Mouse (Mus musculus) CH12.LX (cell line): ENCODE results near the gene Podn. TPM values are rescaled to one million over a fixed set of nuclear protein-coding genes. Genes with fewer than 3 reads are reported as not detected.

Source experiments
- DNase-seq: peaks from one replicate; pipeline ENCODE4 v3.0.0-alpha.2; 2013; ENCODE audit errors: extremely low read depth
- H3K27ac ChIP-seq: 2 replicates; pipeline ENCODE4 v1.5.1; 2012; ENCODE audit warnings: low read depth, mild to moderate bottlenecking, control low read depth, moderate library complexity; ENCODE audit not compliant: insufficient read depth
- H3K27me3 ChIP-seq: replicated peaks from 2 replicates; pipeline ENCODE3; 2012; ENCODE audit warnings: inconsistent platforms
- H3K36me3 ChIP-seq, 2 experiments: replicated peaks in 1 of 2; 2 replicates each; pipeline versions ENCODE3 to v1.6.1; 2012; ENCODE audit warnings: inconsistent platforms in 1 of 2, low read length in 1 of 2, mild to moderate bottlenecking in 1 of 2, mixed read lengths in 1 of 2, moderate library complexity in 1 of 2; ENCODE audit not compliant: control insufficient read depth in 1 of 2, insufficient read depth in 1 of 2
- H3K4me1 ChIP-seq, 2 experiments: 2 replicates each; pipeline ENCODE4 v1.6.1; 2012; ENCODE audit warnings: inconsistent platforms in 1 of 2, moderate library complexity in 1 of 2; ENCODE audit not compliant: insufficient read depth in 2 of 2, control insufficient read depth in 1 of 2
- H3K4me2 ChIP-seq: 2 replicates; pipeline ENCODE4 v1.6.1; 2012; ENCODE audit warnings: low read depth, mild to moderate bottlenecking, control low read depth; ENCODE audit not compliant: poor library complexity, insufficient read depth, severe bottlenecking
- H3K4me3 ChIP-seq, 3 experiments: fragments of 150-350 bp in 1 of 3; sonication (generic) in 1 of 3; replicated peaks in 1 of 3; 2 replicates each; pipeline versions ENCODE3 to v1.5.1; 2011 to 2012; ENCODE audit warnings: low read depth in 2 of 3, low read length in 2 of 3, mild to moderate bottlenecking in 2 of 3, moderate library complexity in 2 of 3, control low read depth in 1 of 3, improper control_type of control experiment in 1 of 3, inconsistent platforms in 1 of 3, mixed read lengths in 1 of 3; ENCODE audit not compliant: poor library complexity in 1 of 3
- H3K79me2 ChIP-seq: replicated peaks from 2 replicates; pipeline ENCODE4 v1.6.1; 2012; ENCODE audit warnings: mild to moderate bottlenecking, moderate library complexity; ENCODE audit not compliant: control insufficient read depth, poor library complexity, insufficient read depth, severe bottlenecking; ENCODE audit errors: extremely low read depth
- H3K9ac ChIP-seq: 2 replicates; pipeline ENCODE4 v1.6.1; 2012; ENCODE audit warnings: low read depth, mild to moderate bottlenecking, control low read depth, moderate library complexity; ENCODE audit not compliant: insufficient read depth
- H3K9me3 ChIP-seq: replicated peaks from 2 replicates; pipeline ENCODE3; 2012; ENCODE audit warnings: low read length, inconsistent platforms, mixed read lengths
- BHLHE40 ChIP-seq: IDR thresholded peaks from 2 replicates; pipeline ENCODE4 v1.6.1; 2011; ENCODE audit warnings: mild to moderate bottlenecking, low read depth, low read length, improper control_type of control experiment
- CHD1 ChIP-seq: IDR thresholded peaks from 2 replicates; pipeline ENCODE4 v1.6.1; 2012; ENCODE audit warnings: low read depth, low read length, improper control_type of control experiment, inconsistent platforms
- CTCF ChIP-seq, 2 experiments: IDR thresholded peaks in 1 of 2; conservative IDR thresholded peaks in 1 of 2; 2 replicates each; pipeline ENCODE4 v1.5.1; 2011 to 2012; ENCODE audit warnings: low read depth in 2 of 2, low read length in 2 of 2, improper control_type of control experiment in 1 of 2, inconsistent platforms in 1 of 2, mild to moderate bottlenecking in 1 of 2, moderate library complexity in 1 of 2
- E2F4 ChIP-seq: IDR thresholded peaks from 2 replicates; pipeline ENCODE4 v1.6.1; 2011; ENCODE audit warnings: low read depth, low read length, improper control_type of control experiment; ENCODE audit not compliant: insufficient replicate concordance
- EP300 ChIP-seq: IDR thresholded peaks from 2 replicates; pipeline ENCODE4 v1.6.1; 2011; ENCODE audit warnings: low read length, improper control_type of control experiment
- ETS1 ChIP-seq: conservative IDR thresholded peaks from 2 replicates; pipeline ENCODE4 v1.6.1; 2012; ENCODE audit warnings: low read depth, mild to moderate bottlenecking, inconsistent platforms, low read length, improper control_type of control experiment, moderate library complexity
- HCFC1 ChIP-seq: IDR thresholded peaks from 2 replicates; pipeline ENCODE4 v1.6.1; 2012; ENCODE audit warnings: low read depth, mild to moderate bottlenecking, inconsistent platforms, low read length, improper control_type of control experiment
- JUN ChIP-seq: IDR thresholded peaks from 2 replicates; pipeline ENCODE4 v1.6.1; 2011; ENCODE audit warnings: low read depth, mild to moderate bottlenecking, low read length, improper control_type of control experiment, moderate library complexity; ENCODE audit not compliant: insufficient read depth
- JUND ChIP-seq: conservative IDR thresholded peaks from 2 replicates; pipeline ENCODE4 v1.6.1; 2011; ENCODE audit warnings: low read depth, low read length, improper control_type of control experiment
- MAFK ChIP-seq: IDR thresholded peaks from 2 replicates; pipeline ENCODE4 v1.6.1; 2011; ENCODE audit warnings: low read length, improper control_type of control experiment; ENCODE audit not compliant: insufficient replicate concordance
- MXI1 ChIP-seq: IDR thresholded peaks from 2 replicates; pipeline ENCODE4 v1.6.1; 2011; ENCODE audit warnings: mild to moderate bottlenecking, low read depth, low read length, improper control_type of control experiment
- MYC ChIP-seq: IDR thresholded peaks from 2 replicates; pipeline ENCODE4 v1.6.1; 2011; ENCODE audit warnings: low read depth, mild to moderate bottlenecking, improper control_type of control experiment, low read length
- NELFE ChIP-seq: IDR thresholded peaks from 2 replicates; pipeline ENCODE4 v1.6.1; 2011; ENCODE audit warnings: low read depth, low read length, improper control_type of control experiment
- NRF1 ChIP-seq: IDR thresholded peaks from 2 replicates; pipeline ENCODE4 v1.6.1; 2014; ENCODE audit warnings: low read depth, mild to moderate bottlenecking, inconsistent platforms, low read length, improper control_type of control experiment, moderate library complexity
- POLR2AphosphoS2 ChIP-seq: IDR thresholded peaks from 2 replicates; pipeline ENCODE4 v1.6.1; 2011; ENCODE audit warnings: low read depth, low read length, improper control_type of control experiment
- RAD21 ChIP-seq: IDR thresholded peaks from 2 replicates; pipeline ENCODE4 v1.6.1; 2011; ENCODE audit warnings: low read depth, mild to moderate bottlenecking, low read length, improper control_type of control experiment, moderate library complexity
- TBP ChIP-seq: conservative IDR thresholded peaks from 2 replicates; pipeline ENCODE4 v1.6.1; 2011; ENCODE audit warnings: low read depth, low read length, improper control_type of control experiment
- TCF12 ChIP-seq: IDR thresholded peaks from 2 replicates; pipeline ENCODE4 v1.6.1; 2014; ENCODE audit warnings: low read depth, mild to moderate bottlenecking, inconsistent platforms, low read length, improper control_type of control experiment
- UBTF ChIP-seq: IDR thresholded peaks from 2 replicates; pipeline ENCODE4 v1.6.1; 2012; ENCODE audit warnings: low read depth, mild to moderate bottlenecking, inconsistent platforms, low read length, improper control_type of control experiment, moderate library complexity
- USF1 ChIP-seq: IDR thresholded peaks from 2 replicates; pipeline ENCODE4 v1.6.1; 2014; ENCODE audit warnings: low read depth, mild to moderate bottlenecking, inconsistent platforms, low read length, improper control_type of control experiment
- USF2 ChIP-seq: conservative IDR thresholded peaks from 2 replicates; pipeline ENCODE4 v1.6.1; 2011; ENCODE audit warnings: low read depth, low read length, improper control_type of control experiment
- ZKSCAN1 ChIP-seq: IDR thresholded peaks from 2 replicates; pipeline ENCODE4 v1.6.1; 2012; ENCODE audit warnings: low read depth, inconsistent platforms, low read length, improper control_type of control experiment, borderline replicate concordance
- ZNF384 ChIP-seq: IDR thresholded peaks from 2 replicates; pipeline ENCODE4 v1.6.1; 2012; ENCODE audit warnings: low read depth, low read length, improper control_type of control experiment, inconsistent platforms
- dilution Hi-C: fragments of 300-500 bp; cut with MboI; formaldehyde crosslinking; loops from 2 replicates; pipeline ENCODE4 v1.14.3; 2020; ENCODE audit warnings: low sequenced_read_pairs; ENCODE audit not compliant: extremely low pct_unique_long_range_greater_than_20kb, extremely low pct_ligation_motif_present
- in situ Hi-C: fragments of 300-500 bp; cut with MboI; formaldehyde crosslinking; loops from 3 replicates; pipeline ENCODE4 v1.14.3; 2019; ENCODE audit warnings: low sequenced_read_pairs, low pct_ligation_motif_present, low pct_unique_long_range_greater_than_20kb, mixed read lengths
- polyA plus RNA-seq: library from polyadenylated mRNA; unstranded; fragments of >175 nt; gene quantifications from 2 replicates; pipeline ENCODE4 v1.2.1, GENCODE M21; 2012; ENCODE audit warnings: low read depth; ENCODE audit not compliant: insufficient read length
- total RNA-seq, 2 experiments: library from RNA; depleted of rRNA; stranded (reverse); fragments of 300-350 nt in 1 of 2; fragments of >200 nt in 1 of 2; gene quantifications; 2 replicates each; pipeline ENCODE4 v1.2.3; 2012 to 2014

The Podn gene
- total and polyA plus RNA-seq, 3 experiments, result 0.04 TPM; not detected in 2

DNA sequence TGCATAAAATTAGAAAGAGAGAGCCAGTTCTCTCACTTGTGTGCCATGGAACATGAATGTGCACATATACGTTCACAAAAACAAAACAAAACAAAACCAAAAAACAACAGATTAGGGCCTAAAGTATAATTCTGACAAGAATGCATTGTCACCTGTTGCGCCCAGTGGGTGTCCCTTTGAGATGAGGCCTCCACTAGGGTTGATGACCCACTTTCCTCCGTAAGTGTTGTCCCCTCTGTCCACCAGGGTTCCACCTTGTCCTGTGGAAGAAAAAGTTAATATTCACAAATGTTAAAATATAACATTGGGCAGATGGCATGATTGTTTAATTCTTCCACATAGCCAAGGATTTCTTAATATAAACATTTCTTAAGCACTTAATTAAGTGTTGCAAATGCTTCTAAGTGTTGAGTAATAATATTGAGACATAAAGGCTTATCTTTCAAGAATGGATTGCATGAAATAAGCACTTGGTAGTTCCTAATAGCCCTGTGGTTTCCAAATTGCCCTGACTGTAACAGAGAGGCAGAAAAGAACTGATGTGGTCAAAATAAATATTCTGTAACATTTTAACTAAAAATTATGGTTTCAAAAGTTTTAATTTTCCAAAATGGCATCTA lies 21.9 kb downstream of the Podn start:
- Histone ChIP-seq H3K27ac (no peak overlapping the region), H3K9ac (no peak overlapping the region), H3K79me2 (peaks cover 6% of the 10 kb centered on the region), H3K4me3 (no peak overlapping the region), H3K36me3 (peaks cover 3 to 43% of the 10 kb centered on the region in 2 experiments), H3K4me1 (peaks cover 0 to 21% of the 10 kb centered on the region in 2 experiments; a peak in 2 of 4 replicates), H3K4me2 (no peak overlapping the region), H3K9me3 (peaks cover 2% of the 10 kb centered on the region), H3K27me3 (no peaks in the 10 kb centered on the region)
- in situ Hi-C loops, result no loop called here
- dilution Hi-C loops, result no loop called here
- TF ChIP-seq USF2, result no peak
- no peak for TF ChIP-seq ETS1
- no peak for TF ChIP-seq RAD21
- DNase-seq, result no peak

DNA sequence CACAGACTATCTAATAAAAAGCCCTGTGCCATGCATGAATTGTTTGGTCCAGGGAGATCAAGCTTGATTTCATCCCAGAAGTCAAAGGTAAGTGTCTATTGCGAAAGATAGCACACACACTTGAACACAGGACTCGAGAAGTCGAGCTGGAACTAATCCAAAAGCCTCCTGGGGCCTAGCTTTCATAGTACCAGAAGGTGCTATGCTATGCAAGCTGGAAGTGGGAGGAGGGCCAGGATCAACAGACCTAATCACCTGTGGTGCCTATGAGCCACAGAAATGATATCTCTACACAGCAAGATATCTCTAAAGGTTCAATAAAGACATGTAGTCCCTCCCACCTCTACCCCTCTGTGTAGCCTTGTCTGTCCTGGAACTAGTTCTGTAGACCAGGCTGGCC lies 24.2 kb downstream of the Podn start:
- H3K4me1 ChIP-seq, result peaks cover 0 to 37% of the 10 kb centered on the region in 2 experiments; a peak in 2 of 4 replicates
- TF ChIP-seq TBP (no peak), NRF1 (no peak), MAFK (no peak), CHD1 (no peak), JUND (no peak), CTCF (conservative IDR thresholded peaks at IDR 0.05 in 1 of 2, IDR thresholded peaks at IDR 0.05 in 1 of 2; ENCODE audit: low read depth in 2 of 2, low read length in 2 of 2) (no peak), HCFC1 (no peak), POLR2AphosphoS2 (no peak), EP300 (no peak), BHLHE40 (no peak), MYC (no peak), ZKSCAN1 (no peak), UBTF (no peak), NELFE (no peak), ZNF384 (no peak), USF1 (no peak), MXI1 (no peak), JUN (no peak), TCF12 (no peak), E2F4 (no peak)
- peaks cover 6% of the 10 kb centered on the region for H3K79me2 ChIP-seq
- DNase-seq, result no peak
- no peaks in the 10 kb centered on the region for H3K27me3 ChIP-seq
- H3K4me3 ChIP-seq, result no peak overlapping the region
- in situ Hi-C loops, result no loop called here
- H3K36me3 ChIP-seq, result peaks cover 2 to 47% of the 10 kb centered on the region in 2 experiments
- no peak overlapping the region for H3K9ac ChIP-seq
- H3K9me3 ChIP-seq, result no peaks in the 10 kb centered on the region
- H3K4me2 ChIP-seq, result no peak overlapping the region
- dilution Hi-C loops, result no loop called here
- no peak overlapping the region for H3K27ac ChIP-seq
